Mouse (Mus musculus): Measurements from ENCODE around the gene Btg1-ps1.
"Not testable (repeated sequence)": the region's sequence is repeated elsewhere in the genome, so short reads cannot be mapped to it uniquely, and the experiment has no call there.

Btg1-ps1 gene
- long read RNA-seq, experiment 1 = 0 reads
- long read RNA-seq, experiment 2 = 0 reads

GRCm38 (mm10) chrX:38018597-38018996 is at the start of gene Btg1-ps1:
Gene Btg1-ps1 (minus strand): TSS chrX:38018815.
- intact Hi-C loops (cut with DNase I) = not testable (repeated sequence)

DNA sequence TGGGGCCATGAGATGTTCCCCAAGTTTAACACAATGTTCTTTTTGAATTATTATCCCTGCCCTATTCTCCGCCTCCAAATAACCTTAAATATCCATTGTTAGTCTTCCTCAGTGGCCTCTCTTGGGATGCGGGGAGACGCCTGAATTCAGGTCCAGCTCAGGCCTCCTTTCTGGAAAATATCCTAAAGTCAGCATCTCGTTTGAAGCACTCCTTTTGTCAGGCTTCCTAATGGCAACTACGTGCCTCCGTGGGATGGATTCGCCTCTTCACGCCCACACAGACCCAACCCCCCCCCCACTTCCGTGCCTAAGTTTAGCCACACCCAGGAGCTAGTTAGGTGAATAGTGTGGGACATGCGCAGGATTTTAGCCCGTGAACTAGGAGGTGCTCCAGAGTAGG is 47.6 kb upstream of the Btg1-ps1 start, which contains the start of gene Rhox10:
Gene Rhox10 (plus strand): TSS at position 301 of the 400 bp plus-strand sequence.
- intact Hi-C loops (cut with DNase I) = no loop called here

DNA sequence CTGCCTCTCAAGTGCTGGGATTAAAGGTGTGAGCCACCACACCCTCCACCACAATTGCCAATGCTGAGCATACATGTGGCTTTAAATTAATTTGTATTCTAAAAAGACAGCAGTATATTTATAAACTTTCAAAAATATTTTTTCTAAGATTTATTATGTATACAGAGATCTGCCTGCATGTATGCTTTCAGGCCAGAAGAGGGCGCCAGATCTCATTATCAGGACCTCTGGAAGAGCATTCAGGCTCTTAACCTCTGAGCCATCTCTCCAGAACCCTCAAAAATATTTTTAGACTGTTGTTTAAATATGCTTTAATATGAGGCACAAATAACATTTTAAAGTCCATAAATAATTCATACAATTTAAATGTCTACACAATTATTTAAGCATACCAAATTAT is 42.9 kb upstream of the Btg1-ps1 start:
- intact Hi-C loops (cut with DNase I) = loop anchor here (5.0 kb wide), 1 partner anchor 116 kb away; no protein-coding TSS in a partner anchor

GRCm38 (mm10) chrX:38043014-38043413 is 24.4 kb upstream of the Btg1-ps1 start, which contains the start of gene Btg1-ps2:
Gene Btg1-ps2 (minus strand): TSS chrX:38043114.
- intact Hi-C loops (cut with DNase I) = not testable (repeated sequence)

- intact Hi-C loops (cut with DNase I) = no loop called here
Measured at GRCm38 (mm10) chrX:38039666-38040065, 21.1 kb upstream of the Btg1-ps1 start.

DNA sequence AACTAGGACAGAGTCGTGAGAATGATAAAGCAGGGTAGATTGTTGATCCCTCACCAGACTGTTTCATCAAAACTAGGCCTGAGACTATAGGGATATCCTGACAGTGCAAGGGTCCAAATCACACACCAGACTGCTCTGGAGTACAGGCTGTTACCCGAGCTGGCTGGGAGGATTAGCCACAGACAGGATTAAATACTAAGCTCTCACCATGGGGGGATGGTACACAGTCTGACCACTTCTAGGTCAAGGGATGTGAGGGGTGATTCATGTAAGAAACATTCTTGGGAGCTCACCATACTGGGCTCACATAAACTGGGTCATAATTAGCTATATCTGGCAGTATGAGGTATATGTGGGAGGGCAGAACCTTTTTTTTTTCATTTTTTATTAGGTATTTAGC is 15.2 kb upstream of the Btg1-ps1 start:
- intact Hi-C loops (cut with DNase I) = no loop called here

- intact Hi-C loops (cut with DNase I) = no loop called here
Measured at GRCm38 (mm10) chrX:38008756-38009155, 9.9 kb downstream of the Btg1-ps1 start.

Measured in adrenal gland (tissue).